Mouse (Mus musculus) activated CD4-positive, CD25-positive, alpha-beta regulatory T cell (primary cell): ENCODE results near the gene Nras. TPM values are rescaled to one million over a fixed set of nuclear protein-coding genes. Genes with fewer than 3 reads are reported as not detected.

Experiments used
- polyA plus RNA-seq, 2 experiments: library from polyadenylated mRNA; unstranded; fragments of 100-300 nt; shearing (Covaris generic); gene quantifications; one replicate each; pipeline ENCODE4 v1.2.1; 2017

Gene Nras
- polyA plus RNA-seq, result 10 to 100 TPM; 49.3 to 53.2 TPM

GRCm38 (mm10) chr3:103058207-103059157 is at the start of gene Nras:
TSS of gene Nras (plus strand) at chr3:103058285.

GRCm38 (mm10) chr3:103020249-103020942 is 37.7 kb upstream of the Nras start, which contains the start of gene Csde1:
TSS of gene Csde1 (plus strand) at chr3:103020426.

DNA sequence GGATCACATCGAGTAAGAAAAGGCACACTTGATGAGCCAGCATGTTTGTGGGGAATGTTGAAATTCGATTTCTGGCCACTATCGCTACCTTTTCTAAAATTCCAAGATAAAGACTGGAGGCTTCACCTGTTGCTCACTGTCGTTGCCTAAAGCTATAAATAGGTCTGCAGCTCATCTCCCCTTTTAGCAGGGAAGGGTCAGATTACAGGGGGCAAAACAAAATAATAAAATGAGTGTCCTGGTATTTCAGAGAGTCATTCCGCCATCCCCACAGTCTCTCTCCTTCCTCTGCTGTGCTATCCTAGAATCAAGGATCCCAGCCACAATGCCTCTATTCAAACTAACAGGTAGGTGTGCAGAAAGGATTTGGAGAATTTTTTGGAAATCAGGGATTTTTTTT is 15.7 kb downstream of the Nras start, which contains the start of gene Ampd1:
Ampd1 (plus strand) TSS at position 244 of the 400 bp plus-strand sequence.

GRCm38 (mm10) chr3:103102454-103103390 is 44.6 kb downstream of the Nras start, which contains the start of gene Dennd2c:
TSS of gene Dennd2c (plus strand) at chr3:103102604.

Other genes starting within 250 kb of the Nras start
- not detected for gene Sycp1, start 122.2 kb upstream of the Nras start, polyA plus RNA-seq
- gene Nr1h5, start 94.2 kb upstream of the Nras start, polyA plus RNA-seq, result not detected
- gene Sike1, start 62.6 kb upstream of the Nras start, polyA plus RNA-seq, result 100 to 1,000 TPM in 1 of 2 experiments, 10 to 100 TPM in 1; 92.0 to 103 TPM
- gene Csde1, start 37.9 kb upstream of the Nras start, polyA plus RNA-seq, result 100 to 1,000 TPM; 260 to 291 TPM
- gene Ampd1, start 15.7 kb downstream of the Nras start, polyA plus RNA-seq, result 10 to 100 TPM in 1 of 2 experiments, 1 to 10 TPM in 1; 2.2 to 12.5 TPM
- 1 to 10 TPM; 1.1 to 1.2 TPM for gene Dennd2c, start 44.3 kb downstream of the Nras start, polyA plus RNA-seq
- gene Bcas2, start 113.4 kb downstream of the Nras start, polyA plus RNA-seq, result 100 to 1,000 TPM; 118 to 150 TPM
- 10 to 100 TPM; 26.7 to 34.3 TPM for gene Trim33, start 221.0 kb downstream of the Nras start, polyA plus RNA-seq